Comparison of ENCODE assay signal across 17 mouse cellular contexts in the genomic region with DNA sequence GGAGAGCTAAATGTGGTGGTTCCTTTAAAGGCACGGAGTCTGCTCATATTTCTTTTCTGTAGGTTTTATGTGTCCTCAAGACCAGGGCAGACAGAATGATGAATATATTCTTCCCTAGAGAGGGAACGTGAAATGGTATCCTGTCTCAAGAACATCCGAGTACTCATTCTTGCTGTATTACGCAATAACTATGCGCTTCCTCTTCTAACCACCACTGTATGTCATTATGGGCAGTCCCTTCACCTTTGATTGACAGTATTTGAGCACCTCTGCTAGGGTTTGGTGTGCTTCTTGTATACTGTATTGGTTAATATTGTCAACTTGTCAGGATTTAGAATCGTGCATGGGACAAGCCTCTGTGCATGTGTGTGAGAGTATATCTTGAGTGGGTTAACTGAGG. TPM values are rescaled to one million over a fixed set of nuclear protein-coding genes. Genes with fewer than 3 reads are reported as not detected.
"Had no signal": no experiment of that assay in that cellular context is flagged by ENCODE, and none has a peak within 500 bp of the region (broad histone marks: within the 10 kb centered on the region; RNA-seq: fewer than 3 reads in every experiment).

No protein-coding gene starts in this region.

- H3K4me1 ChIP-seq: limb, embryonic 15.5 days; liver, embryonic 12.5 days; midbrain, embryonic 10.5 days had no signal

- H3K9me3 ChIP-seq: limb, embryonic 15.5 days; liver, embryonic 12.5 days had no signal

- H3K4me2 ChIP-seq: limb, embryonic 15.5 days; liver, embryonic 12.5 days; lung, embryonic 14.5 days had no signal

- H3K4me3 ChIP-seq: layer of hippocampus, adult 2 months; limb, embryonic 15.5 days; liver, embryonic 12.5 days; midbrain, embryonic 10.5 days had no signal

- H3K27me3 ChIP-seq: limb, embryonic 15.5 days; liver, embryonic 12.5 days had no signal

- ATAC-seq: liver, embryonic 12.5 days had no signal

- H3K27ac ChIP-seq: layer of hippocampus, adult 2 months; limb, embryonic 15.5 days; liver, embryonic 12.5 days; midbrain, embryonic 10.5 days; stomach, postnatal 0 days had no signal

- H3K36me3 ChIP-seq: limb, embryonic 15.5 days; liver, embryonic 12.5 days; midbrain, embryonic 10.5 days had no signal

- DNase-seq: kidney, adult 18-20 months; kidney, postnatal 10 days; kidney, postnatal 4 days; lung, embryonic 14.5 days; lung, postnatal 14 days; midbrain, embryonic 14.5 days; thymus, adult 2 months; thymus, postnatal 25 days had no signal

- H3K9ac ChIP-seq: limb, embryonic 15.5 days; liver, embryonic 12.5 days; lung, embryonic 14.5 days had no signal

RNA-seq across cellular contexts. Expression of a gene that starts 11.2 kb away (rescaled TPM):
- total RNA-seq: layer of hippocampus, adult 2 months; layer of hippocampus, postnatal 10 days had no signal
- polyA plus RNA-seq: kidney, embryonic 14.5 days; limb, embryonic 11.5 days; lung, embryonic 14.5 days; midbrain, embryonic 10.5 days; midbrain, embryonic 14.5 days; neural tube, embryonic 14.5 days; stomach, postnatal 0 days had no signal
